Mouse (Mus musculus) ES-E14 (cell line): ENCODE data around the gene Fam171a2. TPM values are rescaled to one million over a fixed set of nuclear protein-coding genes. Genes with fewer than 3 reads are reported as not detected.

Experiments used
- total RNA-seq: library from RNA; depleted of rRNA; stranded (reverse); fragments of 300-350 nt; gene quantifications from 2 replicates; pipeline ENCODE4 v1.2.3, GENCODE M21; 2012; rRNA removed

Gene Fam171a2
- total RNA-seq, 1 experiment = 6.7 TPM

Other genes starting within 250 kb of the Fam171a2 start
- 33.3 and 57.9 TPM in 2 replicates for gene Hdac5, start 217.5 kb downstream of the Fam171a2 start, total RNA-seq
- 17.3 and 17.8 TPM in 2 replicates for gene BC030867, start 198.8 kb downstream of the Fam171a2 start, total RNA-seq
- 0.98 and 1.0 TPM in 2 replicates for gene Asb16, start 178.9 kb downstream of the Fam171a2 start, total RNA-seq
- gene Tmub2, start 162.8 kb downstream of the Fam171a2 start, total RNA-seq = 33.0 and 37.2 TPM in 2 replicates
- gene Atxn7l3, start 151.1 kb downstream of the Fam171a2 start, total RNA-seq = 55.4 and 60.4 TPM in 2 replicates
- gene Ubtf, start 127.9 kb downstream of the Fam171a2 start, total RNA-seq = 138 and 155 TPM in 2 replicates
- gene Slc4a1, start 81.5 kb downstream of the Fam171a2 start, total RNA-seq = 0.18 and 0.21 TPM in 2 replicates
- gene Rundc3a, start 54.3 kb downstream of the Fam171a2 start, total RNA-seq = 6.7 and 15.9 TPM in 2 replicates
- gene Slc25a39, start 39.7 kb downstream of the Fam171a2 start, total RNA-seq = 152 and 175 TPM in 2 replicates
- 81.5 and 154 TPM in 2 replicates for gene Grn, start 17.4 kb downstream of the Fam171a2 start, total RNA-seq
- 6.6 and 7.8 TPM in 2 replicates for gene Itga2b, start 22.4 kb upstream of the Fam171a2 start, total RNA-seq
- 22.5 and 22.9 TPM in 2 replicates for gene Gpatch8, start 108.7 kb upstream of the Fam171a2 start, total RNA-seq
- gene Gm11627, start 131.8 kb upstream of the Fam171a2 start, total RNA-seq = 5.2 and 7.5 TPM in 2 replicates
- gene Fzd2, start 156.7 kb upstream of the Fam171a2 start, total RNA-seq = 26.4 and 27.9 TPM in 2 replicates
- gene Meioc, start 216.0 kb upstream of the Fam171a2 start, total RNA-seq = 9.0 and 9.8 TPM in 2 replicates